Mouse (Mus musculus) thymus, adult 2 months (tissue): Measurements from ENCODE around the gene Serpina6.

Experiments
- CTCF ChIP-seq: fragments of 200-500 bp; IDR thresholded peaks from 2 replicates; pipeline ENCODE4 v1.5.1; 2012; ENCODE audit warnings: mild to moderate bottlenecking, control low read depth, low read length, moderate library complexity, borderline replicate concordance; ENCODE audit not compliant: control insufficient read depth, poor library complexity, insufficient read depth; ENCODE audit errors: extremely low read depth
- POLR2A ChIP-seq: fragments of 200-500 bp; IDR thresholded peaks from 2 replicates; pipeline ENCODE4 v1.6.1; 2012; ENCODE audit warnings: mild to moderate bottlenecking, low read length, control low read depth, moderate library complexity; ENCODE audit not compliant: control insufficient read depth, poor library complexity, insufficient read depth; ENCODE audit errors: extremely low read depth

- TF ChIP-seq CTCF, result no peak
- no peak for TF ChIP-seq POLR2A
Observed at GRCm38 (mm10) chr12:103700144-103700750, 43.2 kb upstream of the Serpina6 start.
